Mouse (Mus musculus) bone marrow, adult 2 months (tissue): ENCODE results near the gene Rnf34.

ENCODE experiments used
- CTCF ChIP-seq: fragments of 200-500 bp; IDR thresholded peaks from 2 replicates; pipeline ENCODE4 v1.5.1; 2011; ENCODE audit warnings: low read length, control low read depth; ENCODE audit not compliant: control insufficient read depth, insufficient read depth
- POLR2A ChIP-seq: fragments of 200-500 bp; IDR thresholded peaks from 2 replicates; pipeline ENCODE4 v1.6.1; 2011; ENCODE audit warnings: low read depth, mild to moderate bottlenecking, control low read depth, low read length, borderline replicate concordance; ENCODE audit not compliant: control insufficient read depth

DNA sequence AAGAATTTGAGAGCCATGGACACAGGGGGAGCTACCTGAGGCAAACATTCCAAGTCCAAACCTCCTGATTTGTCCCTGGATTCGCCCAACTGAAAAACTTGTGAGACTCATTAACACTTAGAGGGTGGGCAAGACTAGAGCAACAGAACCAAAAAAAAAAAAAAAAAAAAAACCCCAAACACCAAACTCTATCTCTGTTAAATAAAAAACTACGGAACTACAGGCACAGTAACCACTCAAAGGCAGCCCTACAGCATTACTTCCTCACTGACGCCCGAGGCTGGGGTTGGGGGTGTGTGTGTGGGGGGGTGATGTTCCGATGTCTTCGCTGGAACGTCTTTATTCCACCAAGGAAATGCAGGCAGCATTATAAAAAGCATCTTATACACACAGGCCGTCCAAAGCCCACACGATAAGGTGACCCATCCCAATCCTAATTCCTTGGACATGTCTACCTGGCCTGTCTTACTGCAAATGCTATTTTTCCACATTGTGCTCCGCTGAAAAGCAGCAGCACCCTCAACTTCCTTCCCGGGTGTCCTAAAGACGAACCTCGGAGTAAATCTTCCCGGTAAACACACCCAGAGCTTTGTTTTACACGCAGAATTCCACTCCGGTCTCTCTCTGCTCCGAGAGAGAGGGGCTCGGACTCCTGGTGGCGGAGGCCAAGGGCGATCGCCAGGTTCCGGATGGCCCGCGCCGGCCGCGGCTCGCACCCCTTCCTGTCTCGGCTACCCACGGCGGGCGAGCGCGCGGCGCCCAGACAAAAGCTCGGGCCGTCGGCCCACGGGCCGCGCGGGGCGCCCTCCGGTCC is 49.3 kb downstream of the Rnf34 start:
- TF ChIP-seq POLR2A (no peak), CTCF (no peak)
